Mouse (Mus musculus): Measurements from ENCODE around the gene Arhgef18.

GRCm38 (mm10) chr8:3375748-3376147 is 17.1 kb upstream of the Arhgef18 start:
- TF ChIP-seq POLR2A (IDR thresholded peaks at IDR 0.05; ENCODE audit: insufficient read depth, low read depth, low read length) (no peak), CTCF (IDR thresholded peaks at IDR 0.05; ENCODE audit: insufficient read depth, low read depth, low read length) (no peak)
